Mouse (Mus musculus): ENCODE data around the gene Ugp2.

DNA sequence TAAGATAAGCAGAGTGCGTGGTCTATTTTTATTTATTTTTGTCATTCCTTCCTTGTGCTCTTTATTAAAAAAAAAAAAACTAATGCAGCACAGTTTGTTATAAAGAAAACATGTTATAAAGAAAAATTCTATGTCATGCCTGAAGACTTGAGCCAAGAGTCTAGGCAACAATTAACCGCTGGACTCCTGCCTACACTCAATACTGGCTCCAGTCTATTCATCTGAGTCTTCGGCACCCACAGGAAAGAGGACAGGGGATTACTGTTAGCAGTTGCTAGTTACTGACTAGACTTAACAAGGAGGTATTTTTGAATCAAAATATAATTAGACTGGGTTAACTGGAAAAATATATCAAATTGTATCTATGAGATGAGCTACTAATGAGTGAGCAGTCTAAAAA, 3.1 kb upstream of the Ugp2 start:
- no peak for TF ChIP-seq CTCF (IDR thresholded peaks at IDR 0.05; ENCODE audit: borderline replicate concordance, insufficient read depth, low read depth, low read length)
- no peak for TF ChIP-seq POLR2A (IDR thresholded peaks at IDR 0.05; ENCODE audit: borderline replicate concordance, insufficient read depth, low read length)
